Mouse (Mus musculus) MEL (cell line): ENCODE data around the gene Slc22a8. TPM values are rescaled to one million over a fixed set of nuclear protein-coding genes. Genes with fewer than 3 reads are reported as not detected.

Experiments
- DNase-seq: peaks from one replicate; pipeline ENCODE4 v3.0.0; 2011; ENCODE audit warnings: low read depth, low spot score
- H3K27ac ChIP-seq: 2 replicates; pipeline ENCODE4 v1.5.1; 2012; ENCODE audit warnings: low read depth, mild to moderate bottlenecking, control low read depth, low read length, moderate library complexity; ENCODE audit not compliant: control insufficient read depth
- H3K27me3 ChIP-seq, 2 experiments: fragments of 150-350 bp in 1 of 2; sonication (generic) in 1 of 2; 2 replicates each; pipeline ENCODE4 v1.6.1; 2012; ENCODE audit warnings: low read length in 2 of 2, mild to moderate bottlenecking in 2 of 2, improper control_type of control experiment in 1 of 2, moderate library complexity in 1 of 2; ENCODE audit not compliant: insufficient read depth in 2 of 2, control insufficient read depth in 1 of 2
- H3K36me3 ChIP-seq, 2 experiments: 2 replicates each; pipeline ENCODE4 v1.6.1; 2012 to 2014; ENCODE audit warnings: low read length in 2 of 2, improper control_type of control experiment in 1 of 2, inconsistent platforms in 1 of 2, mild to moderate bottlenecking in 1 of 2; ENCODE audit not compliant: insufficient read depth in 2 of 2, control insufficient read depth in 1 of 2
- H3K4me1 ChIP-seq, 2 experiments: fragments of 150-350 bp in 1 of 2; sonication (generic) in 1 of 2; 2 replicates each; pipeline ENCODE4 v1.6.1; 2012; ENCODE audit warnings: low read length in 2 of 2, improper control_type of control experiment in 1 of 2, mild to moderate bottlenecking in 1 of 2; ENCODE audit not compliant: insufficient read depth in 2 of 2, control insufficient read depth in 1 of 2
- H3K4me3 ChIP-seq, 2 experiments: fragments of 150-350 bp in 1 of 2; sonication (generic) in 1 of 2; 2 replicates each; pipeline ENCODE4 v1.5.1; 2012; ENCODE audit warnings: low read depth in 2 of 2, low read length in 2 of 2, mild to moderate bottlenecking in 2 of 2, moderate library complexity in 2 of 2, control low read depth in 1 of 2, improper control_type of control experiment in 1 of 2; ENCODE audit not compliant: control insufficient read depth in 1 of 2, insufficient read depth in 1 of 2
- H3K79me2 ChIP-seq: 2 replicates; pipeline ENCODE4 v1.6.1; 2012; ENCODE audit warnings: mild to moderate bottlenecking, low read length, moderate library complexity; ENCODE audit not compliant: control insufficient read depth, poor library complexity, insufficient read depth
- H3K9ac ChIP-seq: 2 replicates; pipeline ENCODE4 v1.6.1; 2012; ENCODE audit warnings: low read depth, mild to moderate bottlenecking, control low read depth, low read length, moderate library complexity; ENCODE audit not compliant: control insufficient read depth, poor library complexity, severe bottlenecking
- H3K9me3 ChIP-seq: fragments of 150-350 bp; sonication (generic); replicated peaks from 2 replicates; pipeline ENCODE4 v1.6.1; 2012; ENCODE audit warnings: mild to moderate bottlenecking, low read length, improper control_type of control experiment, moderate library complexity; ENCODE audit not compliant: insufficient read depth
- CTCF ChIP-seq, 3 experiments: IDR thresholded peaks in 2 of 3; conservative IDR thresholded peaks in 1 of 3; 2 replicates each; pipeline ENCODE4 v1.5.1; 2011 to 2012; ENCODE audit warnings: low read length in 3 of 3, low read depth in 2 of 3, mild to moderate bottlenecking in 2 of 3, improper control_type of control experiment in 1 of 3, inconsistent platforms in 1 of 3, mixed read lengths in 1 of 3, moderate library complexity in 1 of 3; ENCODE audit not compliant: control insufficient read depth in 1 of 3, insufficient read depth in 1 of 3, poor library complexity in 1 of 3, severe bottlenecking in 1 of 3
- ELF1 ChIP-seq: IDR thresholded peaks from 2 replicates; pipeline ENCODE4 v1.6.1; 2014; ENCODE audit warnings: low read depth, mild to moderate bottlenecking, inconsistent platforms, low read length, improper control_type of control experiment, moderate library complexity
- GATA1 ChIP-seq: IDR thresholded peaks from 2 replicates; pipeline ENCODE4 v1.6.1; 2011; ENCODE audit warnings: low read depth, low read length, improper control_type of control experiment
- HCFC1 ChIP-seq: IDR thresholded peaks from 2 replicates; pipeline ENCODE4 v1.6.1; 2012; ENCODE audit warnings: low read depth, mild to moderate bottlenecking, inconsistent platforms, low read length, improper control_type of control experiment, moderate library complexity
- JUND ChIP-seq: IDR thresholded peaks from 2 replicates; pipeline ENCODE4 v1.6.1; 2011; ENCODE audit warnings: low read depth, mild to moderate bottlenecking, improper control_type of control experiment, low read length
- KAT2A ChIP-seq: conservative IDR thresholded peaks from 2 replicates; pipeline ENCODE4 v1.6.1; 2012; ENCODE audit warnings: low read depth, low read length, improper control_type of control experiment, inconsistent platforms
- MAZ ChIP-seq: IDR thresholded peaks from 2 replicates; pipeline ENCODE4 v1.6.1; 2012; ENCODE audit warnings: low read depth, mild to moderate bottlenecking, inconsistent platforms, low read length, improper control_type of control experiment
- MXI1 ChIP-seq: IDR thresholded peaks from 2 replicates; pipeline ENCODE4 v1.6.1; 2011; ENCODE audit warnings: mild to moderate bottlenecking, low read depth, low read length, improper control_type of control experiment
- MYC ChIP-seq: IDR thresholded peaks from 2 replicates; pipeline ENCODE4 v1.6.1; 2011; ENCODE audit warnings: low read depth, mild to moderate bottlenecking, low read length, improper control_type of control experiment, moderate library complexity
- NELFE ChIP-seq: IDR thresholded peaks from 2 replicates; pipeline ENCODE4 v1.6.1; 2011; ENCODE audit warnings: low read depth, low read length, improper control_type of control experiment
- RAD21 ChIP-seq: IDR thresholded peaks from 2 replicates; pipeline ENCODE4 v1.6.1; 2011; ENCODE audit warnings: mild to moderate bottlenecking, low read depth, low read length, improper control_type of control experiment
- RCOR1 ChIP-seq: IDR thresholded peaks from 2 replicates; pipeline ENCODE4 v1.6.1; 2012; ENCODE audit warnings: low read depth, mild to moderate bottlenecking, inconsistent platforms, low read length, improper control_type of control experiment
- SMC3 ChIP-seq: IDR thresholded peaks from 2 replicates; pipeline ENCODE4 v1.6.1; 2011; ENCODE audit warnings: low read depth, low read length, improper control_type of control experiment
- TAL1 ChIP-seq: IDR thresholded peaks from 2 replicates; pipeline ENCODE4 v1.6.1; 2012; ENCODE audit warnings: mild to moderate bottlenecking, inconsistent platforms, low read length, moderate library complexity, mixed read lengths
- TCF12 ChIP-seq: IDR thresholded peaks from 2 replicates; pipeline ENCODE4 v1.6.1; 2014; ENCODE audit warnings: low read depth, mild to moderate bottlenecking, inconsistent platforms, low read length, improper control_type of control experiment, moderate library complexity
- UBTF ChIP-seq: IDR thresholded peaks from 2 replicates; pipeline ENCODE4 v1.6.1; 2012; ENCODE audit warnings: low read depth, mild to moderate bottlenecking, inconsistent platforms, low read length, improper control_type of control experiment, moderate library complexity, borderline replicate concordance; ENCODE audit not compliant: insufficient read depth
- USF1 ChIP-seq: IDR thresholded peaks from 2 replicates; pipeline ENCODE4 v1.6.1; 2014; ENCODE audit warnings: low read depth, mild to moderate bottlenecking, inconsistent platforms, low read length, improper control_type of control experiment, moderate library complexity
- ZC3H11A ChIP-seq: IDR thresholded peaks from 2 replicates; pipeline ENCODE4 v1.6.1; 2012; ENCODE audit warnings: low read depth, mild to moderate bottlenecking, inconsistent platforms, low read length, improper control_type of control experiment
- ZMIZ1 ChIP-seq: IDR thresholded peaks from 2 replicates; pipeline ENCODE4 v1.6.1; 2012; ENCODE audit warnings: low read depth, mild to moderate bottlenecking, inconsistent platforms, low read length, improper control_type of control experiment, moderate library complexity
- polyA plus RNA-seq, 2 experiments: library from polyadenylated mRNA; stranded (reverse) in 1 of 2; unstranded in 1 of 2; fragments of >175 nt in 1 of 2; fragments of >200 nt in 1 of 2; gene quantifications; 2 replicates each; pipeline versions ENCODE4 v1.2.1 to v1.2.4; 2012; ENCODE audit warnings: low replicate concordance in 2 of 2, low read depth in 1 of 2; ENCODE audit not compliant: insufficient read length in 2 of 2, insufficient read depth in 1 of 2, missing spikeins in 1 of 2
- total RNA-seq: library from RNA; depleted of rRNA; stranded (reverse); fragments of 300-350 nt; gene quantifications from 2 replicates; pipeline ENCODE4 v1.2.3, GENCODE M21; 2012

The Slc22a8 gene
- total and polyA plus RNA-seq, 3 experiments, result not detected

- TF ChIP-seq JUND (no peak), SMC3 (peak; percentile 15; the same call in 1 of the 2 replicates), CTCF (IDR thresholded peaks at IDR 0.05 in 2 of 3, conservative IDR thresholded peaks at IDR 0.05 in 1 of 3; ENCODE audit: control insufficient read depth in 1 of 3, insufficient read depth in 1 of 3, low read depth in 2 of 3, low read length in 3 of 3, poor library complexity in 1 of 3, severe bottlenecking in 1 of 3) (peak in 2 of 3 experiments; percentile 7 to 17; a peak in 3 of 6 replicates)
- Histone ChIP-seq H3K4me1 (no peaks in the 10 kb centered on the region), H3K9me3 (no peaks in the 10 kb centered on the region), H3K27ac (no peak overlapping the region), H3K36me3 (no peaks in the 10 kb centered on the region), H3K9ac (no peak overlapping the region), H3K4me3 (no peak overlapping the region), H3K27me3 (peaks cover 5 to 9% of the 10 kb centered on the region in 2 experiments), H3K79me2 (no peaks in the 10 kb centered on the region)
- no peak for DNase-seq
Measured at GRCm38 (mm10) chr19:8621098-8621497, 30.0 kb downstream of the Slc22a8 start.

- Histone ChIP-seq H3K27ac (no peak overlapping the region), H3K4me3 (no peak overlapping the region), H3K36me3 (no peaks in the 10 kb centered on the region), H3K79me2 (no peaks in the 10 kb centered on the region), H3K4me1 (peaks cover 0 to 1% of the 10 kb centered on the region in 2 experiments; a peak in 2 of 4 replicates), H3K27me3 (peaks cover 2% of the 10 kb centered on the region in 2 experiments; a peak in 2 of 4 replicates), H3K9me3 (no peaks in the 10 kb centered on the region), H3K9ac (no peak overlapping the region)
- TF ChIP-seq RCOR1, result no peak
- no peak for TF ChIP-seq MYC
- TF ChIP-seq KAT2A, result no peak
- no peak for TF ChIP-seq USF1
- TF ChIP-seq MAZ, result no peak
- no peak for TF ChIP-seq SMC3
- no peak for TF ChIP-seq NELFE
- TF ChIP-seq CTCF (IDR thresholded peaks at IDR 0.05 in 2 of 3, conservative IDR thresholded peaks at IDR 0.05 in 1 of 3; ENCODE audit: control insufficient read depth in 1 of 3, insufficient read depth in 1 of 3, low read depth in 2 of 3, low read length in 3 of 3, poor library complexity in 1 of 3, severe bottlenecking in 1 of 3), result no peak
- TF ChIP-seq GATA1, result no peak
- no peak for TF ChIP-seq MXI1
- no peak for TF ChIP-seq TCF12
- TF ChIP-seq UBTF, result no peak
- no peak for TF ChIP-seq HCFC1
- TF ChIP-seq ZC3H11A, result no peak
- no peak for TF ChIP-seq ELF1
- no peak for TF ChIP-seq TAL1
- no peak for TF ChIP-seq ZMIZ1
- no peak for TF ChIP-seq RAD21
- DNase-seq, result no peak
Measured at GRCm38 (mm10) chr19:8630249-8630648, 39.2 kb downstream of the Slc22a8 start.
